Mouse (Mus musculus) v-Abl transformed pro-B cells (cell line): ENCODE data around the gene Mcm5.

Source experiments
- in situ Hi-C, 2 experiments: fragments of 400-800 bp; cut with MboI; formaldehyde crosslinking; loops; one replicate each; pipeline ENCODE4 v1.15.1; 2025; ENCODE audit not compliant: unreplicated experiment in 2 of 2

Mcm5 gene

DNA sequence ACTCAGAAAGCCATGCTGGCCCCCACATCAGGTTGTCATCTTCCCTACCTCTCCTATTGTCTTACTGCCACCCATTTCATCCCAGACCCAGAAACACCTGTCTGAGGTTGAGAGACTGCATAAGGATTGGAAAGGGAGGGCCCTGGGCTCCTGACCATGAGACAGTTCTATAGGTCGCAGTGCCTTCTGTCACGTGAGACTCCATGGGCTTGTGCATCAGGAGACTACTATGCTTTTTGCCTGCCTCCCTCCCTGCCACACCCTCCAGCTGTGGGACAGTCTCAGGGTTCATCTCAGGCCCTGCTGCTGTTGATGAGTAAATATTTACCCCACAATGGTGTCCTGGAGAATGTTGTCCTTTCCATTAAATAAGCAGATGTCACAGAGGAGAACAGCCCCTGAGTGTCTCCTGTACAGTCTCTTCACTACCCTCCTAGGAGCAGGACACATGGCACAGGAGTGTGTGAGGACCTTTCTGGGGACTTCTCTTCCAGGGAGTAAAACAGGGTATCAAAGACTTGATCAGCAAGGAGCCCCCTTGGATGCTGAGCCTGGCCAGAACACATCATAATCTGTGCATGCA is 46.5 kb downstream of the Mcm5 start:
- in situ Hi-C loops, result no loop called here

DNA sequence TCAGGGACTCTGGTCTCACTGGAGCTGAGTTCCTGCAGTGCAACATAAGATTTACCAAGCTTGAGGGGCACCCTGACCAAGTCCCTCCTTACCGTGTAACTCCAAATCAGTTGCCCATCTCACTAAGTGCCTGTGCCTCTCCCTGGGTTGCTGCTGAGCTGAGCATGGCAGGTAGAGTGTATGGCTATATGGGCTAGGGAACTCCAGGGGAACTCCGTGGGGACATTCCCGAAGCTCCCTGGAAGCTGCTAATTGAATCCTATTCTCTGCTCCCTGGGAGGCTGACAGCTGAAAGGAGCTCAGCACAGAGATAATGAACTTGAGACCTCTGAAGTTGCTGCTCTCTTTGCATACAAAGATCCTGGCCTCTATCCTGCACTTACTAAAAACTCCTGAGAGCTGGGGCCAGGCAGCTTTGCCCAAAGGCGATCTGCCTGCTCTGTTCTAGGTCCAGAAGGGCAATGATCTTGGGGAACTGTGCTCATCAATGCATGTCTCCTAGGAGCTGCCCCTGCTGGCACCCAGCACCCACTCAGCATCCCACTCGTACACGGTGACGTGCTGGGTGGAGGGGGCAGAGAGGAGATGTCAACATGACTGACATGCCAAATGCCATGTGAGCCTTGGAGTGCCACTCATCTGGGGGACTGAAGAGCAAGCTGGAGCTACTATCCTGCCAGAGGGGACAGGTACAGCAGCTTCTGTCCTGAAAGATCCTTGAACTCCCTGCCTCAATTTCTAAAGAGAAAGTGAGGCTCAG is 48.3 kb downstream of the Mcm5 start:
- in situ Hi-C loops, result no loop called here

DNA sequence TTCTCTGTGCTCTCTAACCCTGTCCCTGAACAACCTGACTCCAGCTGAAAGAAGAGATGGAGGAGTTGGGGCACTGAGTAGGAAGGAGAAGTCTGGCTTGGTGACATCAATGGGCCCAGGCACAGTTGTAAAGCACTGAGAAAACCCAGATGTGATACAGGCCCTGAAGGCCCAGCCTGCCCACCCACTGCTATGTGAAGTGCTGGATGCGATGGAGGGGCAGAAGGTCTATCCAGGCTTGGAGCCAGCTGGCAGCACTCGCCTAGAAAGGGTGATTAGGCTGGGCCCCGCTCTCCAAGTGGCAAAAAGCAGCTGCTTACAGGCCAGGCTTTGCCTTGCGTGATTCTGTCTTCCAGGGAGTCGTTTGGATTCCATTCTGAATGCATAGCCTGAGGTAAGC is 60.0 kb downstream of the Mcm5 start:
- in situ Hi-C loops, result no loop called here

DNA sequence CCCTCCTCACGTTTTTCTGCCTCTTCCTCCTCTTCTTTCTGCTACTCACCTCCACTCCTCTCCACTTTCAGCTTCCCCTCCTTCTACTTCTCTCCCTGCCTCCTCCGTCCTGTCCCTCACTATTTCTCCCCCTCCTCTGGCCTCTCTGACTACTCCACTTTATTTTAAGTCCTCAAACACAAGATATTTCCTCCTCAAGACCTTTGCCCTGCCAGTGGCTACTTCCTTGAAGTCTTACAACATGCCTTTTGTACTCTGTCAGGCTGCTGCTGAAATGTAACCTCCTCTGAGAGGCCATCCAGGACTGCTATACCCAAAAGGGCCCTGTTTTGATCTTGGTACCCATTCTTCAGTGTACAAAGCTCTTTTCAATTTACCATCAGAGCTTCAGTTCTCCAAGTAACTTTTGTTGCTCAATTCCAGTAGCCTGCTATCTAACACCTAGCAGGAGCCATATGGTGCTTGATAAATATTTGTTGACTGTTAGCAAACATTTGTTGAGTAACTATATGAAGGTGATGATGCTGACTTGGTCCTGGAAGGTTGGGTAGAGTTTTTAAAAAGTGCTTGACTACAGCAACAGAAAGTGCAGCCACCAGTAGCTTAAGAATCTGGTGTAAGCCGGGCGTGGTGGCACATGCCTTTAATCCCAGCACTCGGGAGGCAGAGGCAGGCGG is 62.8 kb downstream of the Mcm5 start:
- in situ Hi-C loops, result no loop called here
